Mouse (Mus musculus) forebrain, embryonic 10.5 days (tissue): Measurements from ENCODE around the gene Rbfox3. TPM values are rescaled to one million over a fixed set of nuclear protein-coding genes. Genes with fewer than 3 reads are reported as not detected.

Experiments used
- DNase-seq: peaks from one replicate; pipeline ENCODE4 v3.0.0-alpha.2; 2017; ENCODE audit warnings: low spot score; ENCODE audit errors: extremely low spot score
- H3K27ac ChIP-seq: fragments of 300-500 bp; sonication (generic); 2 replicates; pipeline ENCODE4 v1.5.1; 2016; ENCODE audit warnings: mild to moderate bottlenecking
- H3K27me3 ChIP-seq: fragments of 300-500 bp; sonication (generic); 2 replicates; pipeline ENCODE4 v1.6.1; 2016; ENCODE audit warnings: mild to moderate bottlenecking; ENCODE audit not compliant: poor library complexity, severe bottlenecking
- H3K36me3 ChIP-seq: fragments of 300-500 bp; sonication (generic); replicated peaks from 2 replicates; pipeline ENCODE4 v1.6.1; 2016; ENCODE audit warnings: mild to moderate bottlenecking, moderate library complexity
- H3K4me1 ChIP-seq: fragments of 300-500 bp; sonication (generic); 2 replicates; pipeline ENCODE4 v1.6.1; 2016
- H3K4me3 ChIP-seq: fragments of 300-500 bp; sonication (generic); 2 replicates; pipeline ENCODE4 v1.5.1; 2016; ENCODE audit warnings: mild to moderate bottlenecking, moderate library complexity
- H3K9me3 ChIP-seq: fragments of 300-500 bp; sonication (generic); 2 replicates; pipeline ENCODE4 v1.6.1; 2016; ENCODE audit warnings: mild to moderate bottlenecking, moderate library complexity
- WGBS: fragments of 180-500 bp; shearing (Covaris S2); methylation state at CpG from one replicate; pipeline ENCODE4 v1.1.7; 2016; 5-methylcytosine and 5-hydroxymethylcytosine counted together
- polyA plus RNA-seq: library from polyadenylated mRNA; unstranded; fragments of >200 nt; fragmentation: Nextera tagmentation; extraction: Ambion mirVana; gene quantifications from 2 replicates; pipeline ENCODE4 v1.2.1, GENCODE M21; 2016

Rbfox3 gene
- polyA plus RNA-seq, 1 experiment from 2014 or later = 2.6 TPM

- Histone ChIP-seq H3K36me3 (no peaks in the 10 kb centered on the region), H3K27ac (no peak overlapping the region), H3K27me3 (no peaks in the 10 kb centered on the region), H3K9me3 (no peaks in the 10 kb centered on the region), H3K4me1 (peaks cover 9% of the 10 kb centered on the region; the same call in 1 of the 2 replicates), H3K4me3 (no peak overlapping the region)
- WGBS = 89% methylated on average over 4 of the region's 4 CpGs
- no peak for DNase-seq
Measured at GRCm38 (mm10) chr11:118523496-118524145, 387.8 kb downstream of the Rbfox3 start.

- Histone ChIP-seq H3K4me1 (peaks cover 14% of the 10 kb centered on the region), H3K36me3 (no peaks in the 10 kb centered on the region), H3K9me3 (no peaks in the 10 kb centered on the region), H3K4me3 (no peak overlapping the region), H3K27ac (no peak overlapping the region), H3K27me3 (no peaks in the 10 kb centered on the region)
- WGBS = 87% methylated on average over 2 of the region's 2 CpGs
- no peak for DNase-seq
Measured at GRCm38 (mm10) chr11:118520932-118521331, 390.5 kb downstream of the Rbfox3 start.

- no peaks in the 10 kb centered on the region for H3K9me3 ChIP-seq
- no peaks in the 10 kb centered on the region for H3K36me3 ChIP-seq
- H3K4me1 ChIP-seq = peaks cover 11% of the 10 kb centered on the region
- WGBS = 55% methylated on average over 5 of the region's 5 CpGs
- no peaks in the 10 kb centered on the region for H3K27me3 ChIP-seq
- no peak overlapping the region for H3K4me3 ChIP-seq
- no peak overlapping the region for H3K27ac ChIP-seq
- no peak for DNase-seq
Measured at GRCm38 (mm10) chr11:118520251-118520650, 391.1 kb downstream of the Rbfox3 start.

DNA sequence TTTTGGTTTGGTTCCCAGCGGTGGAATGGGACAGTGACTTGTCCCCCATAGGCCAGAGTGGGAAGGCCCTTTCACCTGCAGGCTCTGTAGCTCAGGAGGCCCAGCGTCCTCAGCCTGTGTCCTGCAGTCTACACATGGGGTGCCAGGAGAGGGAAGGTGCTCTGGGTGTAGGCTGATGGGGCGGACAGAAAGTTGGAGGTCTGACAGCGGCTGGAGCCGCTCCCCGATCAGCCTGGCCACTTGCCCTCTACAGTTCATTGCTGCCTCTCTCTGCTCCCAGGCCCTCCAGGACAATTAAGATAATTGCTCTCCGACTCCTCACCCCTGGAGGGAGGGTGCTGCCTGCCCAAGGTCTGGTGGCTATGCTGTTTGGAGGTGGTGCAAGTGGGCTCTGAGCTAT lies 392.7 kb downstream of the Rbfox3 start:
- DNase-seq = no peak
- WGBS = 82% methylated on average over 7 of the region's 7 CpGs
- Histone ChIP-seq H3K4me1 (peaks cover 10% of the 10 kb centered on the region), H3K4me3 (no peak overlapping the region), H3K9me3 (no peaks in the 10 kb centered on the region), H3K27ac (no peak overlapping the region), H3K36me3 (no peaks in the 10 kb centered on the region), H3K27me3 (no peaks in the 10 kb centered on the region)

DNA sequence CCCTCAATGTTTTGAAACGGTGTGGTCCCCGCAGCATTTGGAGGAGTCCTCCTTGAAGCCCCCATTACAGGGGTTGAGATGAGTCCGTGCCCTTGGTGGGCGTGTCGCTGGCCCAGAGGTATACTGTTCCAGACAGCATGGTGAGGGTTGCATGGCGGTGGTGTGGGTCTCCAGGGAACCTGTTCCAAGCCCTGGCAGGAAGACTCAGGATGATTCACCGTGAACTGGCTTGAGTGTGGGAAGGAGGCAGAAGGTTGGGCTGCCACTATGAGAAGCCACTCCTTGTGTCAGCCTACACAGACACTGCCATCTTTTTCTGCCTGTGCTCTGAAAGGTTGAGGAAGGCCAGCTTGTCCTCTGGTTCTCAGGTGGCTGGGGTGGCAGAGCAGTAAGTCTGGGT lies 393.5 kb downstream of the Rbfox3 start:
- no peaks in the 10 kb centered on the region for H3K36me3 ChIP-seq
- WGBS = 90% methylated on average over 7 of the region's 7 CpGs

GRCm38 (mm10) chr11:118512257-118512910 lies 399.0 kb downstream of the Rbfox3 start:
- H3K4me1 ChIP-seq = peaks cover 33% of the 10 kb centered on the region
- no peaks in the 10 kb centered on the region for H3K36me3 ChIP-seq
- no peak overlapping the region for H3K4me3 ChIP-seq
- no peaks in the 10 kb centered on the region for H3K9me3 ChIP-seq
- peaks cover 3% of the 10 kb centered on the region; the same call in 1 of the 2 replicates for H3K27me3 ChIP-seq
- DNase-seq = no peak
- peak overlapping the region; percentile 26 for H3K27ac ChIP-seq
- WGBS = 63% methylated on average over 15 of the region's 15 CpGs

More for the DNA sequence above, 393.5 kb downstream of the Rbfox3 start:
- DNase-seq = no peak
- H3K4me1 ChIP-seq = peaks cover 15% of the 10 kb centered on the region
- H3K9me3 ChIP-seq = no peaks in the 10 kb centered on the region
- H3K27me3 ChIP-seq = no peaks in the 10 kb centered on the region
- no peak overlapping the region for H3K27ac ChIP-seq
- H3K4me3 ChIP-seq = no peak overlapping the region

DNA sequence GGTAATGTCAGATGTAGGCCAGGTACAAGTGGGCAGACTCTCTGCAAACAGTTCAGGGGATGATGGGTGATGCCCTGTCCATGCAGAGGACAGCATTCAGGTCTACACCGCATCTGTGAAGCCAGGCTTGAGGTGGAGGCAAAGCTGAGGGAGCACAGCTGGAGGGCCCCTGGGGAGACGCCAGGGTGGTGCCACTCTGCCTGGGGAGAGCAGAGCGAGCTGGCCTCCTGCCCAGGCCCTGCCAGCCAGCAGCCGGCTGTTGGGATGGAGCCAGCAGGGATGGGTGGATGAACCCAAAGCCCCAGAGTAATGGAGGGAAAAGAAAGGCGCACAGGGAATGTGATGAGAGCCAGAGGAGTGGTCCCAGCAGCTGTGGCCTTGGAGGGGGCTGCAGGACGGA lies 399.5 kb downstream of the Rbfox3 start:
- Histone ChIP-seq H3K9me3 (no peaks in the 10 kb centered on the region), H3K36me3 (no peaks in the 10 kb centered on the region), H3K27me3 (peaks cover 7% of the 10 kb centered on the region; the same call in 1 of the 2 replicates), H3K27ac (peak overlapping the region; percentile 26), H3K4me1 (peaks cover 33% of the 10 kb centered on the region), H3K4me3 (no peak overlapping the region)
- no peak for DNase-seq
- WGBS = 76% methylated on average over 6 of the region's 6 CpGs

DNA sequence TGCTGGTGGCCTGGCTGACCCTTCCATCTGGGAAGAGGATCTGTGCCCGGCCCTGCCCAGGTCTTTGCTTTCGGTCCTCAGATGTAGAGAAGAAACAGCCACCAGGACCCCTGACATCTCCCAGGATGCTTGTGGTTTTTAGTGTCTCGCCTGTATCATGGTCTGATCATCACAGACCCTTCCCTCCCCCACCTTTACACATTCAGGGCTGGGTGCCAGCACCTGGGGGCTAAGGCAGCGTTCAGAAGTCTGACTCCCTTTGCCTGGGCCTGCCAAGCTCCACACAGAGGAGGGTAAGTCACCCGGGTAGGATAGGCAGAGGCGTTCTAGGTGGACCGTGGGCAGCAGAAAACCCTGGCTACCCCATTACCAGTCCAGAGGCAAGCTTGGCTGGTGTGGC lies 403.1 kb downstream of the Rbfox3 start:
- Histone ChIP-seq H3K4me1 (peaks cover 32% of the 10 kb centered on the region), H3K27ac (0 out of 2 replicates have a peak overlapping the region, but pooled peaks have one; percentile 1), H3K9me3 (no peaks in the 10 kb centered on the region), H3K27me3 (peaks cover 37% of the 10 kb centered on the region), H3K4me3 (no peak overlapping the region), H3K36me3 (no peaks in the 10 kb centered on the region)
- 75% methylated on average over 7 of the region's 7 CpGs for WGBS
- DNase-seq = no peak

- DNase-seq = peak; percentile 73
- no peaks in the 10 kb centered on the region for H3K36me3 ChIP-seq
- H3K4me1 ChIP-seq = peaks cover 32% of the 10 kb centered on the region
- no peak overlapping the region for H3K27ac ChIP-seq
- H3K4me3 ChIP-seq = no peak overlapping the region
- 41% methylated on average over 5 of the region's 5 CpGs for WGBS
- no peaks in the 10 kb centered on the region for H3K9me3 ChIP-seq
- peaks cover 41% of the 10 kb centered on the region for H3K27me3 ChIP-seq
Measured at GRCm38 (mm10) chr11:118507904-118508303, 403.5 kb downstream of the Rbfox3 start.

- DNase-seq = no peak
- Histone ChIP-seq H3K9me3 (no peaks in the 10 kb centered on the region), H3K27me3 (peaks cover 49% of the 10 kb centered on the region), H3K4me1 (peaks cover 32% of the 10 kb centered on the region), H3K27ac (no peak overlapping the region), H3K4me3 (no peak overlapping the region), H3K36me3 (no peaks in the 10 kb centered on the region)
- 90% methylated on average over 6 of the region's 6 CpGs for WGBS
Measured at GRCm38 (mm10) chr11:118507095-118507494, 404.3 kb downstream of the Rbfox3 start.

- no peaks in the 10 kb centered on the region for H3K9me3 ChIP-seq
- WGBS = 67% methylated on average over 5 of the region's 5 CpGs
Measured at GRCm38 (mm10) chr11:118504180-118504454, 407.3 kb downstream of the Rbfox3 start.

DNA sequence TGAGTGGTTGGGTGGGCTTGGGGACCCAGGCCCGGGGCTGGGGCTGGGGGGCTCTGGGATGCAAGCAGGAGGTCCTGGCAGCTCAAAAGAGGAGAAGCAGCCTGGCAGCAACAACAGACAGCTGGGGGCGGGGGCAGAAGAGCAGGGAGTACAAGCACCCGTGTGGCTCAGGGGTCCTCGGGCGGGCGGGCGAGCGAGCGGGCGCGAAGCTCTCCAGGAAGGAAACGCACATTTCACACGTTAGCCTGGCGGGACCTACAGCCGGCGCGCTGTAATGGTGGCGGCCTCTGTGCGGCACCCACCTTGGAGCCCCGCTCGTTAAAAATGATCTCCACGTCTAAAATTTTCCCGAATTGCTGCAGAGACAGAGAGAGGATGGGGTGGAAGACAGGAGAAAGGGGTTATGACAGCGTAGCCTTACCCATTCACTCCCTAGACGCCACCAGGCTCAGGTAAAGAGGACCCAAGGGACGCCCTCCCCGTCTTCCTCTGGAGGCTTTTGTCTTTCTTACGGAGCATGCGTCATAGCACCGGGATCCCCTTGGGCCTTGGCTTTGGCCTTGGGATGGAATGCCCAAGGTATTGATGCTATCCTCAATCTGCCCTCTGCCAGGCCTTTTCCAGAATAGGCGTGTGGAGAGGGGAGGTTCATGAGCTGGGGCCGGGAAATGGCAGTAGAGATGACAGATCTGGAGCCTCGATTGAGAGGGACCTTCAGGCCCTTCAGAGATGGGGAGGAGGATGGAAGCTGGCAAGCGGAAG lies 407.8 kb downstream of the Rbfox3 start:
- peaks cover 49% of the 10 kb centered on the region for H3K27me3 ChIP-seq
- no peaks in the 10 kb centered on the region for H3K9me3 ChIP-seq
- no peak for DNase-seq
- H3K36me3 ChIP-seq = no peaks in the 10 kb centered on the region
- peaks cover 32% of the 10 kb centered on the region for H3K4me1 ChIP-seq
- WGBS = 33% methylated on average over 34 of the region's 34 CpGs
- no peak overlapping the region for H3K27ac ChIP-seq
- H3K4me3 ChIP-seq = no peak overlapping the region; the same call in 1 of the 2 replicates

More at GRCm38 (mm10) chr11:118504180-118504454, 407.3 kb downstream of the Rbfox3 start:
- Histone ChIP-seq H3K27ac (no peak overlapping the region), H3K27me3 (peaks cover 49% of the 10 kb centered on the region), H3K4me1 (peaks cover 32% of the 10 kb centered on the region), H3K36me3 (no peaks in the 10 kb centered on the region), H3K4me3 (no peak overlapping the region)
- no peak for DNase-seq

DNA sequence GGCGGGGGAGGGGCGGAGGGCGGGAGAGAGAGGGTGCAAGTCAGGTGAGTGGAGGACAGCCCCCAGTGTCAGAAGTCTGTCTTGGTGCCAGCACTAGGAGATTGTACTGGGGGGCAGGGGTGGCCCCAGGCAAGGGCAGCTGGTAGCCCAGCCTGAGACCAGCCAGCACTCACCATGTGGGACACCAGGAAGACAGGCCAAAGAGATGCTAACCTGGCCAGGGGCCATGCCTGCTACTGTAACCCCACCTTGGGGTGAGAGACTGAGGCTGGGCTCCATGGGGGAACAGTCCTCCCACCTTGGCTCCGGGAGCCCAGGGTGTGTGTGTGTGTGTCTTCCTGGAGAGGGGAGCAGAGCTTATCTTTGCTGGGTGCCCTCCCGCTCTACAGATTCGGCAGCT lies 408.4 kb downstream of the Rbfox3 start:
- Histone ChIP-seq H3K4me3 (no peak overlapping the region), H3K4me1 (peaks cover 30% of the 10 kb centered on the region), H3K9me3 (no peaks in the 10 kb centered on the region), H3K27ac (no peak overlapping the region), H3K27me3 (peaks cover 49% of the 10 kb centered on the region), H3K36me3 (no peaks in the 10 kb centered on the region)
- 57% methylated on average over 6 of the region's 6 CpGs for WGBS
- no peak for DNase-seq
